Mouse (Mus musculus): Measurements from ENCODE around the gene Cacna1s.

Cacna1s gene

DNA sequence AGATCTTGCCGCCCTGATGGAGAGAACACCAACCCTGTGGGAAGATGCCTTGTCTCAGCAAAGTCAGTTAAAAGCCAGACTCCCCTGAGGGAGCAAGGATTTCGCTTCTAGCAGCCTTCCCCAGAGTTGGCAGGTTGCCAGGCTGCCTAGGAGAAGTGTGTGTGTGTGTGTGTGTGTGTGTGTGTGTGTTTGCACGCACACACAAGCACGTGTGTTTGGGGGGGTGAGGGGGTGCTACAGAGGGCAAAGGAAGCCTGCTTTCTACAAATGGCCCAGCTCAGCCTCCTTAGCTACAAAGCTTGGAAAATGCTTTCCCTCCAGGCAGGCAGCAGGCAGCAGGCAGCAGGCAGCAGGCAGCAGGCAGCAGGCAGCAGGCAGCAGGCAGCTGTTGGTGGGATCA lies 85.0 kb downstream of the Cacna1s start:
- 2% methylated on average over 4 of the region's 4 CpGs for WGBS

DNA sequence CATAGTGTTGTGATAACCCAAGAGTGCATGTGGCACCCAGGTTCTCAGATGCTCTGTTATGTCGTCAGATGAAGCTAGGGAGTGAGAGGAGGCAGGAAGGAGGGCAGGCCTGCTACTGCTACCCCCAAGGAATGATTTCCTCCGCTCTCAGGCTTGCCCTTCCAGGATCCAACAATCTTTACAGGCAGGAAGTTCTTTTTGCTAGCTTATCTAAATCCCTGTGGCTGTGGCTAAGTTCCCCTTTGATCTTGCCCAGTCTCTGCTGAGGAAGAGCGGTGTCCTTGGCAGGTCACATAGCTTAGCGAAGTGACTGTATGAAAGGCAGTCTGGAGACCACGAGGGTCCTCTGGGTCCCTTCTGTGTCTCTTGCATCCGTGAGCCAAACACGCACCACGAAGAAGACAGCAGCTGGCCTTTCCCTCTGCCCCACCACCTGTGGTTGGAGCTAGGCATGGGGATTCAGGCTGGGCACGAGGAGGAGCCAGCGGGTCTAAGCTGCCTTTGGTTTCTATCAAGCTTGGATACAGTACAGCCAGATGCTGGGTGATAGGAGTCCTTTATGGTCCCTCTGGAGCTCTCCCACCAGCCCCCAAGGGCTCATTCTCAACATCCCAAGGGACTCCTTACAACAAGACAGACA lies 85.8 kb downstream of the Cacna1s start:
- 26% methylated on average over 10 of the region's 10 CpGs for WGBS

DNA sequence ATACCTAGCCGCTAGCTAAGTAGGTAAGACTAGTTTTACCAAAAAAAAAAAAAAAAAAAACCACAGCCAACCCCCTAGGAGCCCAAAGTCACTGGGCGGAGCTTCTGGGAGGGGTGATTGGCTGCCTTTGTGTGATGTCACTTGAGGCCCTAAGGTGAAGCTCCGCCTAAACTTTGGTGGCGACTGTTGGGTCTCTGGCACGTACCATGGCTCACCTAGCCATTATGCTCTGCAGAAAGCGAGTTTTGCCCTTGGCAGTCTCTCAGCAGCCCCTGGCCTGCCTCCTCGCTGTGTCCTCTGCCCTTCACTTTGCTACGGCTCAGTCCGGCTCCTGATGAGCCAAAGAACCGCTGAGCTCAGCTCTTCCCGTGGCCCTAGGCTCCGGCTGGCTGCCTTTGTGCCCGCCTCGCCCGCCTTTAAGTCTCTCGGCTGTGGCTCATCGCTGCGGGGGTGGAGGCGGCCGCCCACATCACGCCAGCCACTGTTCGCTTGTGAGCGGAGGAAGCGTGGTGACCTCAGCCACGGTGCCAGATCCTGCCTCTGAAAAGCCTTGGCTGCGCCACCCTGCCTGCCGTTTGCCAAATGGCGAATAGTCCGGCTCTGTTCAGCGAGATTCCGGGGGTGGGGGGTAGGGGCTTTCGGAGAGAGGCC lies 87.6 kb downstream of the Cacna1s start:
- 2% methylated on average over 32 of the region's 32 CpGs for WGBS

DNA sequence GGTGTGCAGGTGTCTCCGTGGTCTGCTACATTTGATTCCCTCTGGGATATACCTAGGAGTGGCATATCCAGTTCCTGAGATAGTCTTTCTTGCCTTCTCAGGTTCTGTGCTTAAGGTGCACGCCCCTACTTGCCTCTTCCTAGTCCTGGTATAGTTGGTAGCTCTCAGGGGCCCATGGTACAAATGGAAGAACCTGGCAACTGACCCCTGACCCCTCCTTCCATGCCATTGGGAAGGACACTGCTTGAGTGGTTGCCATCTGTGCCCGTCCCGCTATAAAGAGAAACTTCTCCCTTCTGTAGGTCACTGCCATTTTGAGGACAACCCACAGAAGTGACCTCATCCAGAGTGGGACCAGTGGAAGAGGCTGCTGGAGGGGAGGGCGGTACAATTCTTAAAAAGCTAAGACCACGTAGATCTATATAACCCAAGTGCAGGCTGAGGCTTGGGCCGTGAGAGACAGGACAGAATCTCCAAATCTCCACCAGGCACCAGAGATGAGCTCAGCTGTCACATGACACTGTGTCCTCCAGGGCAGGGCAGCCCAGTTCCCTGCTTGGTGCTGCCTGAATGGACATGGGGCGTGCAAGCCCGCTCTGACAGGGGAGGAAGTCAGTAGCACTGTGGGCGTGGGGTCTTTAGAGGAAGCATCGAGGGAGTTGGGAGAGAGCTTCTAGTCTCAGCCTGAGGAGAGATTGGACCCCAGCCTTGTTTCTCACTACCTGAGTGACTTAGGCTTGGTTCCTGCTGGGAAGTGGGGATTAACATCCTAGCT lies 88.8 kb downstream of the Cacna1s start:
- WGBS, result 59% methylated on average over 11 of the region's 11 CpGs

DNA sequence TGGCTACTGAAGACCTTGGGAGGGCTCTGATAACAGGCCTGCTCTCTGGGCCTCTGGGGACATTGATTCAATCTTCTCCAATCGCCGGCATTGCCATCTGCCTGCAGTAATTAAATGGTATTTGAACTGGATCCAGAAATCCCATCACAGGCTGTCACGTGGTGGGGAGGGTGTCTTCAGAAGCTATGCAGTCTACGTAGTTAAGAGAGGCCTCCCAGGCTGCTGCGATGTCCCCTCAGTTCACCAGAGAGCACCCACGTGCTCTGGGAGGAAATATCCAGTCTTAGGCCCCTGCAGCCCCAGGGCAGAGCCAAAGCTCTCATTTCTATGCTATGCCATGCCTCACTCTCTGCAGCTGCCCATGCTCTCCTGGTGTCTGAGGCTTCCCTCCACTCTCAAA lies 89.8 kb downstream of the Cacna1s start:
- WGBS, result 5% methylated on average over 6 of the region's 6 CpGs

DNA sequence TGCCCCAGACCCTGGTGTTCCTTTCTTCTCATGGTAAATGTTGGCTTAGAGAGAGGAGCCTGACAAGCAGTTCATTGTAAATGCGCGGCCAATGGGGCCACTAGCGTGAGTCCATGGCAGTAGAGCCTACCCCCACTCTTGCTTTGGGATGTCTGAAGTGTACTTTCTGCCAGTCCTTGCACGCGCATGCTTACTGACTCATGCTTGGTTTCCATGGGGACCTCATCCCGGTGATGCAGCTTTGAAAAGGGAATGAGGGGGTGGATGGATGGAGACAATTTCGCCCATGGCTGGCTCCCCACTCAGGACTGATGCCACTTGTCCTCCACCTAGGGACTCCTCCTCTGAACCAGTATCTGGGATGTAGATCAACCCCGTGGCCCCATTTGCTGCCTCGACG lies 91.0 kb downstream of the Cacna1s start:
- WGBS, result 34% methylated on average over 10 of the region's 10 CpGs

DNA sequence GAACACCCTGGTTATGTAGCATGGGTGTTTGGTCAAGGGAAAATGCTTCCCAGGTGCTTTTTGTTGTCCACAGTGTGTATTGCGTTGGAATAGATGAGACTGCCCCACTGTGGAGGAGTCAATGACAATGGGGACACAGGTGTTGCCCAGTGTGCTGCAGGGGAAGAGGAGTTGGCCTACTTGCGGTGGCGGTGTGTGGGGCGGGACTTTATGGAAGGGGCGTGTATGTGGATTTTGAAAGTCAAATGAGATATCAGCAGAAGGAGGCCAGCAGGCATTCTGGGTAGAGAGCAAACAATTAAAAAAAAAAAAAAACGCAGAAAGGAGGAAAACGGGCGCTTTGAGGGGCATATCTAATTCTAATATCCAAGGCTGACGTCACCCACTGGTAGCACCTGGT lies 97.2 kb downstream of the Cacna1s start:
- WGBS, result 62% methylated on average over 9 of the region's 9 CpGs

DNA sequence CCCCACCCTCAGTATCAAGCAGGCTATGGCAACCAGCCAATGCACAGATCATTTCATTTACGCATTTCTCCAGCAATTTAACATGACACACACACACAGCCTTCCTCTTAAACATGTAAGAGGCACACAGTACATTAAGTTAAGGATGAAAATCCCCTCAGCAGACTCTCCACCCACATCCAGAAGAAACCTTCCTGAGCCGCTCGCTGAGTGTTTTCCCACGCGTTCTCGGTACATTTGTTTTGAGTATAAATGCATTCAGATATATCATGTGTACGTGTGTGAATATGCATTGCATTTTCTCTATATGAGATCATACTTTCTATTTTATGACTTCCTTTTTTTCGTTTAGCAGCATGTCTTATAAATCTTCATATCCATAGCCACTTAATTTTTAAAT lies 98.8 kb downstream of the Cacna1s start:
- 57% methylated on average over 8 of the region's 8 CpGs for WGBS

DNA sequence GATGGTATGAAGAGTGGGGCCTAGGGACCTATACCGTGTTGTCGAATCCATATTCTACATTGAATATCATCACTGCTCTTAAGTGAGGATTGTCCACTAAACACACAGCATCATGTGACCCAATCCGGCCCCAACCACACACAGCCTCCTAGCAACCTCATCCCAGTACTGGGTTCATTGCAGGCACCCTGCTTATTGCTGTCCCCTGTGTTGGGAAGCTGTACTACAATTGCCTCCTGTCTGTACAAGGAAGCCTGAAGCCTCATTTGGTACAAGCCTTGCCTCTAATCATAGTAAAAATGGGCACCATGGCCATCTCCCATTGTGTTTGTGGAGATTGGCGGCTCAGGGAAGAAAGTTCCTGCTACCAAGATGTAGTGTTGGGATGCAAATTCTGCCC lies 103.8 kb downstream of the Cacna1s start:
- 91% methylated on average over 4 of the region's 4 CpGs for WGBS

DNA sequence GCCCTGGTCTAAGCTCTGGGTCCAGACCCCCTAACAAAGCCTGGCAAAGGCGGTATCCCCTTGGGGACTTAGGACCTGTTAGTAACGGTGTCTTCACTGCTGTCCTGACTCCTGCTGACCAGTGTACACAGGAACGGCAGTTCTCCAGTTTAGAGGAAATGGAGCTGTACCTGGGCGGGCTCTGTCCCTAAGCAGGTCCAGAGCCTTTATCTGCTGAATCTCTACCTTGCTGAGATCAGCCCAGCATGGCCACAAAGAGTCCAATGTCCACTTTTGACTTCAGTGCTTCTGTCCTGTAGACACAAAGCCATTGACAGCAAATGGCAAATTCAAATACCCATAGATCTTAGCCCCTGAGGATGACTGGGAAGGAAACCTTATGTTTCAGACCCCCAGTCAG lies 104.4 kb downstream of the Cacna1s start:
- 91% methylated on average over 4 of the region's 4 CpGs for WGBS

DNA sequence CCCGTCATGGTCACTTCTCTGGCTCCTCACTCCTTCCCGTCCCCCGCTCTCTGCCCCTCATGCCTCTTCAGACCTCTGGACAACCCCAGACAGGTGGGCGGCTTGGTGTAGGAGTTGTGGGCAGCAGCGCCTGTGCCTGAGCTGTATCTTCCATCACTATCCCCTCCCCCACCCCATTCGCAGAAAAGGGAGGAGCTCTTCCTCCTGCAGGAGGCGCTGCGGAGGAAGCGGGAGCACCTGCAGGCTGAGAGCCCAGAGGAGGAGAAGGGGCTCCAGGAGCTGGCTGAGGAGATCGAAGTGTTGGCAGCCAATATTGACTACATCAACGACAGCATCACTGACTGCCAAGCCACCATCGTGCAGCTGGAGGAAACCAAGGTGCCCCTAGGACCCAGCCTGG lies 107.3 kb downstream of the Cacna1s start:
- 39% methylated on average over 12 of the region's 12 CpGs for WGBS

DNA sequence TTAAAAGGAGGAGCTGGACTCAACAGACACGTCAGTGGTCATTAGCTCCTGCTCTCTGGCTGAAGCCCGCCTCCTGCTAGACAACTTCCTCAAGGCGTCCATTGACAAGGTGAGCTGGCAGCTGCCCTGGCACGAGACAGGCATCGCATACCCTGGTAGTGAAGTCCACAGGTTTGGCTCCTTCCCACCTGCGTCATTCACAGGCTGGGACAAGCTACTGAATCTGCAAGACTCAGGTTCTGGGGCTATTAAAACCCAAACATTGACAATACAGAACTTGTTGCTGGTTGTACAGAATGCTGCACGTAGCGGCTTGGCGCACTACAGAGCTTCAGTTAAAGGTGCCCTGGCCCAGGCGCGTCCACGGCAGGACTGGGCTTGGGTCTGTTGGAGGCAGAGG lies 107.7 kb downstream of the Cacna1s start:
- 85% methylated on average over 12 of the region's 12 CpGs for WGBS

DNA sequence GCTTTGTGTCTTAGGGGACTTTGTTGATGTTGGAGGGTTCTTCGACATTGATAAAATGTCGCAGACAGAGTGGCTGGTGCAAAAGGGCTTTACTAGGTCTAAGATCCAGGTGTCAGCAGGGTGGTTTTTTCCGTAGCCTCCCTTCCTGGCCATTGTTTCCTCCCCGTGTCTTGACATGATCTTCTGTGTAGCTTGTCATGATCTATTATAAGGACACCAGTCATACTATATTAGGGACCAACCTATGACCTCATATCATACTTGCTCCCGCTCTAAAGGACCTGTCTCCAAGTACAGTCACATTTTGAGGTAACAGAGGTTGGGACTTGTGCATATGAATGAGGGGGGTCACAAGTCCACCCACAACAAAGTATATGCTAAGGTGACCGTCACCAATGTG lies 108.4 kb downstream of the Cacna1s start:
- WGBS, result 84% methylated on average over 6 of the region's 6 CpGs

DNA sequence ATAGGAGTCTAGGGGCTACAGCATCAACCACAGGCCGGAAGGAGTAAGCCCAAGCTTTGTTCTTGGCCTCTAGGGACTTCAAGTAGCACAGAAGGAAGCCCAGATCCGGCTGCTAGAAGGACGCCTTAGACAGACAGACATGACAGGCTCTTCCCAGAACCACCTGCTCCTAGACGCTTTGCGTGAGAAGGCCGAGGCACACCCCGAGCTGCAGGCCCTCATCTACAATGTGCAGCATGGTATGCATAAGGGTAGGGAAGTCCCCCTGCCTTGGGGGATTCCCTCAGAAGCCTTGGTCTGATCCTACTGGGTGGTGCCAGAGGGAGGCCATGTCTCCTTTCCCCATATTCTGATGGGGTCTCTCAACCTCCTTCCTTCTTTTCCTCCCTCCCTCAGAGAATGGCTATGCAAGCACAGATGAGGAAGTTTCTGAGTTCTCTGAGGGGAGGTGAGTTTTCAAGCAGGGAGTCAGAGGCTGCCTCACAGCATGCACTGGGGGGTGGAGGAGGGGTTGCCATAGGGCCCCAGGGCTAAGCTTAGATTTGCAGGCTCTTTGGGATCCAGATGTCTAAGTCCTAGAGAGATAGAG lies 108.9 kb downstream of the Cacna1s start:
- 78% methylated on average over 7 of the region's 7 CpGs for WGBS

DNA sequence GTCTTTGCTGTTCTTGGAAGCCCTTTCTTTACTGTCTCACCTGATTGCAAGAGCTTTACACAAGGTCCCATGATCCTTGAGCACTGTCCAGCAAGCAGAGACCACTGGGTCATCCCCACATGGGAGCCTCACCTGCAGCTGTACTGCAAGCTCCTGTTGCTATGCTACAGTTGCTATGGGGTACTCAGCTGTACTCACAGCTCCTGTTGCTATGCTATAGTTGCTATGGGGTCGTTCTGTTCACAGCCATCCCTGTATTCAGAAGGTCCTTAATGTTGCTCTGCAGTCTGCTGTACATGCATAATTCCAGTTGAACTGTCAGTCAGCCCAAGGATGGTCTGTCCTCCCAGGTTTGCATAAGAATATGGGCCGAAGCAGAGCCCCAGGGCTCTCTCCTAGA lies 112.9 kb downstream of the Cacna1s start:
- 50% methylated on average over 2 of the region's 2 CpGs for WGBS

DNA sequence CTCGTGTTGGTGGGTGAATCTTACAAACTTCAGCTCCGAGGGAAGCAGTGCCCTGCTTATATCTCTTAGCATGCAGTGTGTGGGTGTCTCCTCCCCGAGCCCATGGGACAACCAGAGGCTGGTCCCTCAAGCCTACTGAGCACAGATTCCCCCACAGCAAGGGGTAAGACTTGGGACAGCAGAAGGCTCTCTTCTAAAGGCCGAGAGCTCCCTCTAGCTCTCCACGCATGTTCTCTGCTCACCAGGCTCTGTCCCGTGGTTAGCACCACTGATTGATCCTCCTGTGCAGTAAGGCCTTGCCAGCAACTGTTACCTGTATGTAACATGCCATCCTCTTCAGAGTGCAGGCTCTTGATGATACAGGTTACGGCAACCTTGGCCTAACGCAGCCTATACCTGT lies 115.1 kb downstream of the Cacna1s start:
- 43% methylated on average over 8 of the region's 8 CpGs for WGBS

Data from cerebral cortex, adult 2 months (tissue).